Comparison of ENCODE assay signal across 8 mouse cellular contexts in genomic region chr7:44405346-44406014, GRCm38 (mm10). TPM values are rescaled to one million over a fixed set of nuclear protein-coding genes. Genes with fewer than 3 reads are reported as not detected.
DNase-seq lines count a peak whose midpoint lies in the region; ATAC-seq and TF ChIP-seq lines count a peak whose summit lies in the region.

No protein-coding gene starts in this region.

- TF ChIP-seq EP300 in heart, postnatal 0 days (IDR thresholded peaks at IDR 0.05; ENCODE audit: low read depth) = no peak

- H3K36me3 ChIP-seq in E14TG2a.4 (ENCODE audit: insufficient read depth, low read length) = no peaks in the 10 kb centered on the region
- H3K36me3 ChIP-seq in forebrain, embryonic 12.5 days (replicated peaks) = no peaks in the 10 kb centered on the region
- no peaks in the 10 kb centered on the region for H3K36me3 ChIP-seq in heart, postnatal 0 days (replicated peaks; ENCODE audit: control insufficient read depth, insufficient read depth, low read length)
- H3K36me3 ChIP-seq in liver, embryonic 16.5 days (ENCODE audit: control insufficient read depth, insufficient read depth) = no peaks in the 10 kb centered on the region
- no peaks in the 10 kb centered on the region for H3K36me3 ChIP-seq in neural tube, embryonic 13.5 days
- no peaks in the 10 kb centered on the region for H3K36me3 ChIP-seq in testis, adult 2 months (ENCODE audit: control insufficient read depth, insufficient read depth, low read length)

- TF ChIP-seq CTCF in E14TG2a.4 (conservative IDR thresholded peaks at IDR 0.05; ENCODE audit: low read length) = no peak
- no peak for TF ChIP-seq CTCF in heart, postnatal 0 days (IDR thresholded peaks at IDR 0.05; ENCODE audit: low read depth)
- no peak for TF ChIP-seq CTCF in testis, adult 2 months (IDR thresholded peaks at IDR 0.05; ENCODE audit: control insufficient read depth, insufficient read depth, insufficient replicate concordance, low read depth, low read length)

- H3K4me1 ChIP-seq in E14TG2a.4 (replicated peaks; ENCODE audit: low read depth, low read length) = peaks cover 15% of the 10 kb centered on the region
- H3K4me1 ChIP-seq in forebrain, embryonic 12.5 days = peaks cover 11% of the 10 kb centered on the region
- no peaks in the 10 kb centered on the region for H3K4me1 ChIP-seq in heart, postnatal 0 days (ENCODE audit: control insufficient read depth, insufficient read depth)
- H3K4me1 ChIP-seq in liver, embryonic 16.5 days (ENCODE audit: control insufficient read depth, low read depth, low read length) = peaks cover 3% of the 10 kb centered on the region; the same call in 1 of the 2 replicates
- H3K4me1 ChIP-seq in neural tube, embryonic 13.5 days (replicated peaks) = peaks cover 8% of the 10 kb centered on the region
- peaks cover 4% of the 10 kb centered on the region for H3K4me1 ChIP-seq in testis, adult 2 months (ENCODE audit: control insufficient read depth, insufficient read depth, low read length)

- peak; percentile 79 for DNase-seq in c-Kit-positive CD71-positive TER-119-positive erythroid progenitor cells, embryonic 14.5 days (ENCODE audit: low spot score)
- peak; percentile 95 for DNase-seq in heart, postnatal 0 days (ENCODE audit: low spot score)
- DNase-seq in kidney, postnatal 4 days = peak; percentile 89 to 94

- TF ChIP-seq POLR2A in testis, adult 2 months (IDR thresholded peaks at IDR 0.05; ENCODE audit: control insufficient read depth, low read depth, low read length) = peak; percentile 56; the same call in 1 of the 2 replicates

- 0 out of 2 replicates have a peak overlapping the region, but pooled peaks have one; percentile 17 for H3K9ac ChIP-seq in forebrain, embryonic 12.5 days
- H3K9ac ChIP-seq in heart, postnatal 0 days (replicated peaks; ENCODE audit: low read depth, low read length) = no peak overlapping the region
- H3K9ac ChIP-seq in liver, embryonic 16.5 days (ENCODE audit: low read depth, low read length) = no peak overlapping the region
- H3K9ac ChIP-seq in neural tube, embryonic 13.5 days = peak overlapping the region; percentile 34; the same call in 1 of the 2 replicates

- ATAC-seq in forebrain, embryonic 12.5 days (ENCODE audit: low FRiP score) = peak; percentile 98
- ATAC-seq in heart, postnatal 0 days (ENCODE audit: insufficient read depth, low read depth) = peak; percentile 90
- peak; percentile 71 for ATAC-seq in liver, embryonic 16.5 days (ENCODE audit: low read depth)
- ATAC-seq in neural tube, embryonic 13.5 days (ENCODE audit: low read depth) = peak; percentile 97

- H3K27ac ChIP-seq in forebrain, embryonic 12.5 days = peak overlapping the region; percentile 85
- H3K27ac ChIP-seq in heart, postnatal 0 days (ENCODE audit: low read depth) = no peak overlapping the region
- no peak overlapping the region for H3K27ac ChIP-seq in liver, embryonic 16.5 days (ENCODE audit: low read length)
- H3K27ac ChIP-seq in neural tube, embryonic 13.5 days (replicated peaks) = peak overlapping the region; percentile 84
- 0 out of 2 replicates have a peak overlapping the region, but pooled peaks have one; percentile 34 for H3K27ac ChIP-seq in testis, adult 2 months (ENCODE audit: control insufficient read depth, insufficient read depth, low read depth, low read length)

- peaks cover 18% of the 10 kb centered on the region for H3K27me3 ChIP-seq in E14TG2a.4 (ENCODE audit: insufficient read depth, low read length)
- H3K27me3 ChIP-seq in forebrain, embryonic 12.5 days = peaks cover 32% of the 10 kb centered on the region
- 0 out of 2 replicates have a peak, but pooled peaks cover 9% of the 10 kb centered on the region for H3K27me3 ChIP-seq in heart, postnatal 0 days (ENCODE audit: control insufficient read depth, insufficient read depth, low read length)
- no peaks in the 10 kb centered on the region; the same call in none of the 2 replicates for H3K27me3 ChIP-seq in liver, embryonic 16.5 days (ENCODE audit: control insufficient read depth, insufficient read depth, low read depth, low read length)
- peaks cover 20% of the 10 kb centered on the region for H3K27me3 ChIP-seq in neural tube, embryonic 13.5 days
- H3K27me3 ChIP-seq in testis, adult 2 months (ENCODE audit: control insufficient read depth, insufficient read depth, low read length) = no peaks in the 10 kb centered on the region

- H3K4me2 ChIP-seq in forebrain, embryonic 12.5 days = peak overlapping the region; percentile 58
- H3K4me2 ChIP-seq in heart, postnatal 0 days (ENCODE audit: low read depth, low read length) = peak overlapping the region; percentile 54
- peak overlapping the region; percentile 51 for H3K4me2 ChIP-seq in liver, embryonic 16.5 days (ENCODE audit: low read depth, low read length)
- H3K4me2 ChIP-seq in neural tube, embryonic 13.5 days = peak overlapping the region; percentile 62

- WGBS in forebrain, embryonic 12.5 days = 2% methylated on average over 27 of the region's 27 CpGs
- WGBS in heart, postnatal 0 days = 1% methylated on average over 27 of the region's 27 CpGs
- WGBS in liver, embryonic 16.5 days (ENCODE audit: insufficient replicate concordance) = 3% methylated on average over 27 of the region's 27 CpGs
- WGBS in neural tube, embryonic 13.5 days = 2% methylated on average over 27 of the region's 27 CpGs

- H3K4me3 ChIP-seq in E14TG2a.4 (replicated peaks; ENCODE audit: low read length) = peak overlapping the region; percentile 69
- H3K4me3 ChIP-seq in forebrain, embryonic 12.5 days (replicated peaks) = peak overlapping the region; percentile 39
- peak overlapping the region; percentile 37 for H3K4me3 ChIP-seq in heart, postnatal 0 days (ENCODE audit: low read depth, low read length)
- H3K4me3 ChIP-seq in liver, embryonic 16.5 days (ENCODE audit: low read depth, low read length) = peak overlapping the region; percentile 37
- peak overlapping the region; percentile 39 for H3K4me3 ChIP-seq in neural tube, embryonic 13.5 days
- H3K4me3 ChIP-seq in testis, adult 2 months (ENCODE audit: control insufficient read depth, low read depth, low read length) = peak overlapping the region; percentile 83

- H3K9me3 ChIP-seq in E14TG2a.4 (ENCODE audit: low read length) = peaks cover 8% of the 10 kb centered on the region
- H3K9me3 ChIP-seq in forebrain, embryonic 12.5 days = no peaks in the 10 kb centered on the region
- no peaks in the 10 kb centered on the region for H3K9me3 ChIP-seq in heart, postnatal 0 days (replicated peaks; ENCODE audit: control insufficient read depth, low read length)
- H3K9me3 ChIP-seq in liver, embryonic 16.5 days (replicated peaks; ENCODE audit: control insufficient read depth, low read length) = no peaks in the 10 kb centered on the region
- H3K9me3 ChIP-seq in neural tube, embryonic 13.5 days = no peaks in the 10 kb centered on the region

RNA-seq across cellular contexts. Expression of gene 1700008O03Rik, which starts 19.9 kb away (rescaled TPM):
- 0.86 and 1.5 TPM in 2 replicates for polyA plus RNA-seq in forebrain, embryonic 12.5 days (2016; fragmentation: Nextera tagmentation; extraction: Ambion mirVana)
- not detected in 2 replicates for total RNA-seq in heart, postnatal 0 days (2014; rRNA removed; ENCODE audit: low replicate concordance)
- 0.14 and 0.52 TPM in 2 replicates for polyA plus RNA-seq in heart, postnatal 0 days (2015; fragmentation: Nextera tagmentation; extraction: Ambion mirVana)
- 0.20 TPM in 1 of 2 replicates, not detected in the other for polyA plus RNA-seq in liver, embryonic 16.5 days (2015; fragmentation: Nextera tagmentation; extraction: Ambion mirVana)
- polyA plus RNA-seq in neural tube, embryonic 13.5 days (2015; fragmentation: Nextera tagmentation; extraction: Ambion mirVana) = 1.0 and 1.5 TPM in 2 replicates
- 112 and 131 TPM in 2 replicates for polyA plus RNA-seq in testis, adult 2 months (2012; rRNA removed)

RNA-seq across cellular contexts. Expression of gene Syt3, which starts 21.6 kb away (rescaled TPM):
- 5.5 and 6.6 TPM in 2 replicates for polyA plus RNA-seq in forebrain, embryonic 12.5 days (2016; fragmentation: Nextera tagmentation; extraction: Ambion mirVana)
- total RNA-seq in heart, postnatal 0 days (2014; rRNA removed; ENCODE audit: low replicate concordance) = 0.58 and 3.1 TPM in 2 replicates
- 0.81 and 0.86 TPM in 2 replicates for polyA plus RNA-seq in heart, postnatal 0 days (2015; fragmentation: Nextera tagmentation; extraction: Ambion mirVana)
- polyA plus RNA-seq in liver, embryonic 16.5 days (2015; fragmentation: Nextera tagmentation; extraction: Ambion mirVana) = 0.04 TPM in 1 of 2 replicates, not detected in the other
- 24.9 and 28.4 TPM in 2 replicates for polyA plus RNA-seq in neural tube, embryonic 13.5 days (2015; fragmentation: Nextera tagmentation; extraction: Ambion mirVana)
- polyA plus RNA-seq in testis, adult 2 months (2012; rRNA removed) = 2.0 TPM in 2 replicates

RNA-seq across cellular contexts. Expression of gene Lrrc4b, which starts 23.3 kb away (rescaled TPM):
- 10.6 and 12.0 TPM in 2 replicates for polyA plus RNA-seq in forebrain, embryonic 12.5 days (2016; fragmentation: Nextera tagmentation; extraction: Ambion mirVana)
- total RNA-seq in heart, postnatal 0 days (2014; rRNA removed; ENCODE audit: low replicate concordance) = 55.6 and 89.5 TPM in 2 replicates
- polyA plus RNA-seq in heart, postnatal 0 days (2015; fragmentation: Nextera tagmentation; extraction: Ambion mirVana) = 2.8 TPM in 2 replicates
- polyA plus RNA-seq in liver, embryonic 16.5 days (2015; fragmentation: Nextera tagmentation; extraction: Ambion mirVana) = not detected in 2 replicates
- polyA plus RNA-seq in neural tube, embryonic 13.5 days (2015; fragmentation: Nextera tagmentation; extraction: Ambion mirVana) = 11.3 and 13.3 TPM in 2 replicates
- polyA plus RNA-seq in testis, adult 2 months (2012; rRNA removed) = 0.46 and 0.55 TPM in 2 replicates

RNA-seq across cellular contexts. Expression of gene Aspdh, which starts 59.7 kb away (rescaled TPM):
- 4.8 TPM in 2 replicates for polyA plus RNA-seq in forebrain, embryonic 12.5 days (2016; fragmentation: Nextera tagmentation; extraction: Ambion mirVana)
- total RNA-seq in heart, postnatal 0 days (2014; rRNA removed; ENCODE audit: low replicate concordance) = 7.5 TPM in 1 of 2 replicates, not detected in the other
- polyA plus RNA-seq in heart, postnatal 0 days (2015; fragmentation: Nextera tagmentation; extraction: Ambion mirVana) = 0.40 and 0.86 TPM in 2 replicates
- 19.4 and 23.5 TPM in 2 replicates for polyA plus RNA-seq in liver, embryonic 16.5 days (2015; fragmentation: Nextera tagmentation; extraction: Ambion mirVana)
- 1.6 and 2.9 TPM in 2 replicates for polyA plus RNA-seq in neural tube, embryonic 13.5 days (2015; fragmentation: Nextera tagmentation; extraction: Ambion mirVana)
- 1.00 and 1.2 TPM in 2 replicates for polyA plus RNA-seq in testis, adult 2 months (2012; rRNA removed)

Comparison
In these comparisons a context has a peak if more than half of its experiments do, and no peak if none do; other contexts are left out.
1. H3K27ac ChIP-seq: peak in forebrain, embryonic 12.5 days (single experiment), neural tube, embryonic 13.5 days (single experiment) and testis, adult 2 months (single experiment); none in heart, postnatal 0 days (single experiment) and liver, embryonic 16.5 days (single experiment).
2. H3K9ac ChIP-seq: peak in forebrain, embryonic 12.5 days (single experiment) and neural tube, embryonic 13.5 days (single experiment); none in heart, postnatal 0 days (single experiment) and liver, embryonic 16.5 days (single experiment).
3. RNA of gene 1700008O03Rik, which starts 19.9 kb away (polyA plus RNA-seq): 112 to 131 TPM in testis, adult 2 months; 0.86 to 1.5 TPM in forebrain, embryonic 12.5 days, 1.0 to 1.5 TPM in neural tube, embryonic 13.5 days, 0.20 TPM in liver, embryonic 16.5 days and 0.14 to 0.52 TPM in heart, postnatal 0 days; every median in the first group is over 10 times any median in the second.
4. Peak in every context shown above with its lines, with median percentiles within 50 percentile points of each other: H3K4me3 ChIP-seq, DNase-seq, ATAC-seq and H3K4me2 ChIP-seq.